ENCODE assay signal across 7 mouse cellular contexts in genomic region chr4:34550748-34551097, GRCm38 (mm10). TPM values are rescaled to one million over a fixed set of nuclear protein-coding genes. Genes with fewer than 3 reads are reported as not detected.
DNase-seq lines count a peak whose midpoint lies in the region; ATAC-seq and TF ChIP-seq lines count a peak whose summit lies in the region.

Gene Akirin2, plus strand, starts transcription at chr4:34550937.

- peak; percentile 11; the same call in 1 of the 2 replicates for ATAC-seq in embryonic facial prominence, embryonic 12.5 days (ENCODE audit: insufficient number of reproducible peaks, insufficient read depth, low FRiP score, low TSS enrichment)
- peak; percentile 49 for ATAC-seq in heart, embryonic 11.5 days (replicated peaks; ENCODE audit: insufficient number of reproducible peaks, low FRiP score, low TSS enrichment)
- ATAC-seq in midbrain, embryonic 11.5 days (ENCODE audit: low FRiP score) = no peak; the same call in 1 of the 2 replicates

- H3K4me3 ChIP-seq in spleen, adult 2 months (ENCODE audit: extremely low read depth, insufficient read depth, insufficient read length) = peak within 1 kb of the TSS; percentile 96
- H3K4me3 ChIP-seq in embryonic facial prominence, embryonic 12.5 days = peak within 1 kb of the TSS; percentile 99
- peak within 1 kb of the TSS; percentile 88 for H3K4me3 ChIP-seq in heart, embryonic 11.5 days (ENCODE audit: low read depth, low read length)
- H3K4me3 ChIP-seq in midbrain, embryonic 11.5 days (ENCODE audit: low read depth, low read length) = peak within 1 kb of the TSS; percentile 99

- no peak for TF ChIP-seq POLR2A in spleen, adult 2 months (IDR thresholded peaks at IDR 0.05; ENCODE audit: low read depth, low read length)

- H3K27ac ChIP-seq in spleen, adult 2 months (ENCODE audit: insufficient read depth, low read length) = peak within 1 kb of the TSS; percentile 85
- peak within 1 kb of the TSS; percentile 94 for H3K27ac ChIP-seq in embryonic facial prominence, embryonic 12.5 days
- H3K27ac ChIP-seq in heart, embryonic 11.5 days (ENCODE audit: low read depth, low read length) = peak within 1 kb of the TSS; percentile 92
- H3K27ac ChIP-seq in midbrain, embryonic 11.5 days (ENCODE audit: low read depth, low read length) = peak within 1 kb of the TSS; percentile 81

- TF ChIP-seq CTCF in spleen, adult 2 months (IDR thresholded peaks at IDR 0.05; ENCODE audit: extremely low read depth, insufficient read depth, insufficient read length, insufficient replicate concordance) = no peak

- H3K36me3 ChIP-seq in spleen, adult 2 months (ENCODE audit: control insufficient read depth, insufficient read depth, low read length) = no peaks in the 10 kb centered on the region
- H3K36me3 ChIP-seq in embryonic facial prominence, embryonic 12.5 days = no peaks in the 10 kb centered on the region
- no peaks in the 10 kb centered on the region for H3K36me3 ChIP-seq in heart, embryonic 11.5 days (ENCODE audit: control insufficient read depth, insufficient read depth, low read length)
- no peaks in the 10 kb centered on the region for H3K36me3 ChIP-seq in midbrain, embryonic 11.5 days (ENCODE audit: control insufficient read depth, insufficient read depth, low read length)

- 1% methylated on average over 48 of the region's 53 CpGs for WGBS in spleen, adult 2 months
- WGBS in embryonic facial prominence, embryonic 12.5 days = under 1% methylated on average over 50 of the region's 53 CpGs
- WGBS in heart, embryonic 11.5 days (ENCODE audit: insufficient replicate concordance) = 1% methylated on average over 53 of the region's 53 CpGs
- under 1% methylated on average over 51 of the region's 53 CpGs for WGBS in midbrain, embryonic 11.5 days

- peak within 1 kb of the TSS; percentile 74 for H3K4me2 ChIP-seq in embryonic facial prominence, embryonic 12.5 days (replicated peaks)
- H3K4me2 ChIP-seq in heart, embryonic 11.5 days = peak within 1 kb of the TSS; percentile 78
- H3K4me2 ChIP-seq in midbrain, embryonic 11.5 days = peak within 1 kb of the TSS; percentile 72

- H3K27me3 ChIP-seq in spleen, adult 2 months (ENCODE audit: control insufficient read depth, insufficient read depth, low read length) = no peaks in the 10 kb centered on the region; the same call in 1 of the 2 replicates
- no peaks in the 10 kb centered on the region for H3K27me3 ChIP-seq in embryonic facial prominence, embryonic 12.5 days
- no peaks in the 10 kb centered on the region for H3K27me3 ChIP-seq in heart, embryonic 11.5 days (ENCODE audit: control insufficient read depth, insufficient read depth, low read length)
- no peaks in the 10 kb centered on the region for H3K27me3 ChIP-seq in midbrain, embryonic 11.5 days (ENCODE audit: control insufficient read depth, insufficient read depth, low read length)

- no peak for DNase-seq in spleen, adult 2 months (ENCODE audit: low read depth in 1 of 2, low spot score in 2 of 2)
- no peak for DNase-seq in spleen, postnatal 4 days (ENCODE audit: low spot score in 2 of 2)
- DNase-seq in layer of hippocampus, postnatal 36 days = no peak
- DNase-seq in midbrain, embryonic 11.5 days (ENCODE audit: low spot score, missing footprints) = no peak
- no peak for DNase-seq in right cerebral cortex, adult 18-20 months

- H3K9ac ChIP-seq in embryonic facial prominence, embryonic 12.5 days = peak within 1 kb of the TSS; percentile 98
- peak within 1 kb of the TSS; percentile 99 for H3K9ac ChIP-seq in heart, embryonic 11.5 days (ENCODE audit: low read depth, low read length)
- H3K9ac ChIP-seq in midbrain, embryonic 11.5 days (ENCODE audit: low read length) = peak within 1 kb of the TSS; percentile 98

- H3K4me1 ChIP-seq in spleen, adult 2 months (ENCODE audit: control insufficient read depth, insufficient read depth, insufficient read length) = peaks cover 2% of the 10 kb centered on the region; the same call in 1 of the 2 replicates
- H3K4me1 ChIP-seq in embryonic facial prominence, embryonic 12.5 days = peaks cover 11% of the 10 kb centered on the region
- H3K4me1 ChIP-seq in heart, embryonic 11.5 days (ENCODE audit: control insufficient read depth, insufficient read depth, low read length) = peaks cover 12% of the 10 kb centered on the region
- H3K4me1 ChIP-seq in midbrain, embryonic 11.5 days (ENCODE audit: control insufficient read depth, insufficient read depth, low read length) = peaks cover 11% of the 10 kb centered on the region; the same call in 1 of the 2 replicates

- H3K9me3 ChIP-seq in embryonic facial prominence, embryonic 12.5 days = no peaks in the 10 kb centered on the region
- H3K9me3 ChIP-seq in heart, embryonic 11.5 days (replicated peaks; ENCODE audit: control insufficient read depth, low read length) = no peaks in the 10 kb centered on the region
- H3K9me3 ChIP-seq in midbrain, embryonic 11.5 days (ENCODE audit: control insufficient read depth, low read length) = no peaks in the 10 kb centered on the region

RNA-seq across cellular contexts. Expression of gene Akirin2, which starts in this region (rescaled TPM):
- 15.9 and 22.0 TPM in 2 replicates for polyA plus RNA-seq in spleen, adult 2 months (2012; rRNA removed)
- polyA plus RNA-seq in embryonic facial prominence, embryonic 12.5 days (2016; fragmentation: Nextera tagmentation; extraction: Ambion mirVana) = 95.9 and 99.2 TPM in 2 replicates
- polyA plus RNA-seq in heart, embryonic 11.5 days (2014; fragmentation: Nextera tagmentation; extraction: Ambion mirVana) = 50.5 and 52.5 TPM in 2 replicates
- 100 to 1,000 TPM; 102 to 103 TPM for total RNA-seq in layer of hippocampus, postnatal 36 days (2021)
- 98.7 and 100.0 TPM in 2 replicates for polyA plus RNA-seq in midbrain, embryonic 11.5 days (2014; fragmentation: Nextera tagmentation; extraction: Ambion mirVana)
